Mouse (Mus musculus): ENCODE results near the gene Lpin2.

- TF ChIP-seq CTCF (IDR thresholded peaks at IDR 0.05; ENCODE audit: low read depth, low read length) (no peak), POLR2A (IDR thresholded peaks at IDR 0.05; ENCODE audit: extremely low read depth, insufficient read depth, low read length) (no peak)
These were observed 17.4 kb upstream of the Lpin2 start for GRCm38 (mm10) chr17:71164991-71165390.

All from liver, adult 2 months (tissue).